Mouse (Mus musculus) midbrain, embryonic 14.5 days (tissue): ENCODE measurements around the gene Zfp114. TPM values are rescaled to one million over a fixed set of nuclear protein-coding genes. Genes with fewer than 3 reads are reported as not detected.

Experiments used
- ATAC-seq: fragments of 200-750 bp; cut with Nextera tagmentation; 2 replicates; pipeline ENCODE4 v1.8.0; 2017; ENCODE audit warnings: moderate number of reproducible peaks, moderate library complexity; ENCODE audit not compliant: low FRiP score, low TSS enrichment
- DNase-seq: peaks from one replicate; pipeline ENCODE4 v3.0.0-alpha.2; 2015
- H3K27ac ChIP-seq: fragments of 300-500 bp; sonication (generic); replicated peaks from 2 replicates; pipeline ENCODE4 v1.5.1; 2014; ENCODE audit warnings: mild to moderate bottlenecking, low read depth, low read length, moderate library complexity
- H3K27me3 ChIP-seq: fragments of 300-500 bp; sonication (generic); 2 replicates; pipeline ENCODE4 v1.6.1; 2014; ENCODE audit warnings: low read length, control low read depth, mixed read lengths; ENCODE audit not compliant: control insufficient read depth, insufficient read depth
- H3K36me3 ChIP-seq: fragments of 300-500 bp; sonication (generic); 2 replicates; pipeline ENCODE4 v1.6.1; 2014; ENCODE audit warnings: low read length, control low read depth; ENCODE audit not compliant: control insufficient read depth, insufficient read depth
- H3K4me1 ChIP-seq: fragments of 300-500 bp; sonication (generic); 2 replicates; pipeline ENCODE4 v1.6.1; 2014; ENCODE audit warnings: mild to moderate bottlenecking, antibody characterized with exemption, low read length, control low read depth; ENCODE audit not compliant: control insufficient read depth, insufficient read depth
- H3K4me2 ChIP-seq: fragments of 300-500 bp; sonication (generic); 2 replicates; pipeline ENCODE4 v1.6.1; 2014; ENCODE audit warnings: mild to moderate bottlenecking, low read length, moderate library complexity
- H3K4me3 ChIP-seq: fragments of 300-500 bp; sonication (generic); replicated peaks from 2 replicates; pipeline ENCODE4 v1.5.1; 2014; ENCODE audit warnings: low read depth, low read length
- H3K9ac ChIP-seq: fragments of 300-500 bp; sonication (generic); replicated peaks from 2 replicates; pipeline ENCODE4 v1.6.1; 2014; ENCODE audit warnings: mild to moderate bottlenecking, low read length, moderate library complexity
- H3K9me3 ChIP-seq: fragments of 300-500 bp; sonication (generic); 2 replicates; pipeline ENCODE4 v1.6.1; 2016; ENCODE audit warnings: low read length, control low read depth, mixed read lengths; ENCODE audit not compliant: control insufficient read depth
- WGBS: fragments of 180-500 bp; shearing (Covaris S2); extraction: QIAGEN DNeasy Blood & Tissue Kit; methylation state at CpG from one replicate; pipeline ENCODE4 v1.1.7; 2014; 5-methylcytosine and 5-hydroxymethylcytosine counted together
- polyA plus RNA-seq: library from polyadenylated mRNA; unstranded; fragments of >200 nt; fragmentation: Nextera tagmentation; extraction: Ambion mirVana; gene quantifications from 2 replicates; pipeline ENCODE4 v1.2.1, GENCODE M21; 2014

Zfp114 gene
- polyA plus RNA-seq, result 2.5 and 4.3 TPM in 2 replicates

GRCm38 (mm10) chr7:24174618-24175336, at the start of gene Zfp114:
Gene Zfp114, plus strand, starts transcription at chr7:24175060.
- no peaks in the 10 kb centered on the region for H3K27me3 ChIP-seq
- no peaks in the 10 kb centered on the region for H3K36me3 ChIP-seq
- H3K4me3 ChIP-seq, result peak within 1 kb of the TSS; percentile 54
- DNase-seq (peak; percentile 90), ATAC-seq (peak; percentile 86)
- peak within 1 kb of the TSS; percentile 56 for H3K4me2 ChIP-seq
- 12% methylated on average over 23 of the region's 23 CpGs for WGBS
- H3K27ac ChIP-seq, result 0 out of 2 replicates have a peak within 1 kb of the TSS, but pooled peaks have one; percentile 26
- H3K9ac ChIP-seq, result peak within 1 kb of the TSS; percentile 61
- no peaks in the 10 kb centered on the region for H3K4me1 ChIP-seq
- no peaks in the 10 kb centered on the region for H3K9me3 ChIP-seq

GRCm38 (mm10) chr7:24133425-24133995, 41.4 kb upstream of the Zfp114 start:
- Histone ChIP-seq H3K27ac (peak overlapping the region; percentile 50), H3K4me3 (peak overlapping the region; percentile 59), H3K9me3 (no peaks in the 10 kb centered on the region), H3K27me3 (no peaks in the 10 kb centered on the region), H3K4me2 (peak overlapping the region; percentile 61), H3K9ac (peak overlapping the region; percentile 67), H3K36me3 (peaks cover 25% of the 10 kb centered on the region), H3K4me1 (peaks cover 11% of the 10 kb centered on the region)
- WGBS, result 15% methylated on average over 6 of the region's 6 CpGs
- ATAC-seq, result peak; percentile 59; the same call in 1 of the 2 replicates
- DNase-seq, result no peak

GRCm38 (mm10) chr7:24133996-24134828, 40.6 kb upstream of the Zfp114 start, which contains the start of gene Zfp235:
Gene Zfp235, plus strand, starts transcription at chr7:24134169.
- peaks cover 11% of the 10 kb centered on the region for H3K4me1 ChIP-seq
- peak within 1 kb of the TSS; percentile 59 for H3K4me3 ChIP-seq
- peak within 1 kb of the TSS; percentile 67 for H3K9ac ChIP-seq
- H3K27me3 ChIP-seq, result no peaks in the 10 kb centered on the region
- ATAC-seq (peak; percentile 93), DNase-seq (peak; percentile 96)
- H3K4me2 ChIP-seq, result peak within 1 kb of the TSS; percentile 61
- 4% methylated on average over 32 of the region's 32 CpGs for WGBS
- H3K9me3 ChIP-seq, result no peaks in the 10 kb centered on the region
- H3K36me3 ChIP-seq, result peaks cover 32% of the 10 kb centered on the region
- H3K27ac ChIP-seq, result peak within 1 kb of the TSS; percentile 50

- Histone ChIP-seq H3K9ac (no peak overlapping the region), H3K9me3 (no peaks in the 10 kb centered on the region; the same call in 1 of the 2 replicates), H3K27ac (no peak overlapping the region), H3K27me3 (no peaks in the 10 kb centered on the region), H3K4me2 (no peak overlapping the region), H3K36me3 (peaks cover 50% of the 10 kb centered on the region), H3K4me3 (no peak overlapping the region), H3K4me1 (no peaks in the 10 kb centered on the region)
- ATAC-seq (no peak), DNase-seq (no peak)
- 93% methylated on average over 6 of the region's 6 CpGs for WGBS
Observed at GRCm38 (mm10) chr7:24142566-24142965, 32.3 kb upstream of the Zfp114 start.

GRCm38 (mm10) chr7:24153272-24153671, 21.6 kb upstream of the Zfp114 start:
- Histone ChIP-seq H3K27me3 (no peaks in the 10 kb centered on the region), H3K27ac (no peak overlapping the region)

GRCm38 (mm10) chr7:24172191-24172590, 2.7 kb upstream of the Zfp114 start:
- H3K9me3 ChIP-seq, result no peaks in the 10 kb centered on the region
- no peaks in the 10 kb centered on the region for H3K27me3 ChIP-seq
- H3K4me1 ChIP-seq, result no peaks in the 10 kb centered on the region
- no peak overlapping the region for H3K9ac ChIP-seq
- ATAC-seq, result no peak
- H3K4me2 ChIP-seq, result no peak overlapping the region
- no peak overlapping the region for H3K4me3 ChIP-seq
- WGBS, result 62% methylated on average over 4 of the region's 4 CpGs
- H3K36me3 ChIP-seq, result no peaks in the 10 kb centered on the region
- DNase-seq, result no peak
- H3K27ac ChIP-seq, result no peak overlapping the region

More at GRCm38 (mm10) chr7:24153272-24153671, 21.6 kb upstream of the Zfp114 start:
- ATAC-seq (no peak), DNase-seq (peak; percentile 3)
- H3K4me2 ChIP-seq, result no peak overlapping the region
- H3K4me1 ChIP-seq, result no peaks in the 10 kb centered on the region
- H3K4me3 ChIP-seq, result no peak overlapping the region
- 14% methylated on average over 1 of the region's 1 CpGs for WGBS
- H3K9ac ChIP-seq, result no peak overlapping the region
- H3K9me3 ChIP-seq, result 0 out of 2 replicates have a peak, but pooled peaks cover 2% of the 10 kb centered on the region
- no peaks in the 10 kb centered on the region for H3K36me3 ChIP-seq

- DNase-seq (no peak), ATAC-seq (no peak)
- Histone ChIP-seq H3K9ac (peak overlapping the region; percentile 61), H3K4me2 (peak overlapping the region; percentile 56), H3K27me3 (no peaks in the 10 kb centered on the region), H3K27ac (0 out of 2 replicates have a peak overlapping the region, but pooled peaks have one; percentile 26), H3K36me3 (no peaks in the 10 kb centered on the region), H3K9me3 (no peaks in the 10 kb centered on the region), H3K4me3 (peak overlapping the region; percentile 54), H3K4me1 (no peaks in the 10 kb centered on the region)
- WGBS, result 59% methylated on average over 6 of the region's 6 CpGs
Observed at GRCm38 (mm10) chr7:24175337-24175711, 464 bp downstream of the Zfp114 start.

GRCm38 (mm10) chr7:24187611-24188010, 12.8 kb downstream of the Zfp114 start:
- 81% methylated on average over 1 of the region's 1 CpGs for WGBS
- Histone ChIP-seq H3K9me3 (no peaks in the 10 kb centered on the region), H3K9ac (no peak overlapping the region), H3K27me3 (no peaks in the 10 kb centered on the region), H3K4me1 (no peaks in the 10 kb centered on the region), H3K27ac (no peak overlapping the region), H3K4me2 (no peak overlapping the region), H3K36me3 (no peaks in the 10 kb centered on the region), H3K4me3 (no peak overlapping the region)
- ATAC-seq (no peak), DNase-seq (no peak)
